Mouse (Mus musculus) forebrain, embryonic 13.5 days (tissue): ENCODE data around the gene Nkx1-1. TPM values are rescaled to one million over a fixed set of nuclear protein-coding genes. Genes with fewer than 3 reads are reported as not detected.
A peak's percentile ranks its signal among the peaks of the same experiment; 100 is the strongest.

Experiments
- ATAC-seq: fragments of 200-750 bp; cut with Nextera tagmentation; 2 replicates; pipeline ENCODE4 v1.8.0; 2017
- H3K27ac ChIP-seq: fragments of 300-500 bp; sonication (generic); 2 replicates; pipeline ENCODE4 v1.5.1; 2015; ENCODE audit warnings: inconsistent platforms, mild to moderate bottlenecking, moderate library complexity
- H3K27me3 ChIP-seq: fragments of 300-500 bp; sonication (generic); 2 replicates; pipeline ENCODE4 v1.6.1; 2015; ENCODE audit warnings: mild to moderate bottlenecking, inconsistent platforms
- H3K36me3 ChIP-seq: fragments of 300-500 bp; sonication (generic); 2 replicates; pipeline ENCODE4 v1.6.1; 2015; ENCODE audit warnings: mild to moderate bottlenecking, inconsistent platforms; ENCODE audit not compliant: poor library complexity, severe bottlenecking
- H3K4me1 ChIP-seq: fragments of 300-500 bp; sonication (generic); 2 replicates; pipeline ENCODE4 v1.6.1; 2015; ENCODE audit warnings: inconsistent platforms
- H3K4me2 ChIP-seq: fragments of 300-500 bp; sonication (generic); 2 replicates; pipeline ENCODE4 v1.6.1; 2015; ENCODE audit warnings: inconsistent platforms, mild to moderate bottlenecking, moderate library complexity
- H3K4me3 ChIP-seq: fragments of 300-500 bp; sonication (generic); 2 replicates; pipeline ENCODE4 v1.5.1; 2015; ENCODE audit warnings: mild to moderate bottlenecking, inconsistent platforms
- H3K9ac ChIP-seq: fragments of 300-500 bp; sonication (generic); 2 replicates; pipeline ENCODE4 v1.6.1; 2015; ENCODE audit warnings: mild to moderate bottlenecking, inconsistent platforms
- H3K9me3 ChIP-seq: fragments of 300-500 bp; sonication (generic); replicated peaks from 2 replicates; pipeline ENCODE4 v1.6.1; 2016; ENCODE audit warnings: inconsistent platforms
- WGBS: fragments of 180-500 bp; shearing (Covaris S2); methylation state at CpG from one replicate; pipeline ENCODE4 v1.1.7; 2015; 5-methylcytosine and 5-hydroxymethylcytosine counted together
- polyA plus RNA-seq: library from polyadenylated mRNA; unstranded; fragments of >200 nt; fragmentation: Nextera tagmentation; extraction: Ambion mirVana; gene quantifications from 2 replicates; pipeline ENCODE4 v1.2.1, GENCODE M21; 2015

The Nkx1-1 gene
- polyA plus RNA-seq, 1 experiment from 2014 or later = not detected

- H3K27ac ChIP-seq = no peak overlapping the region
- H3K4me3 ChIP-seq = no peak overlapping the region
- H3K36me3 ChIP-seq = peaks cover 12% of the 10 kb centered on the region; the same call in 1 of the 2 replicates
- H3K4me1 ChIP-seq = peaks cover 27% of the 10 kb centered on the region
- H3K9ac ChIP-seq = no peak overlapping the region
- no peaks in the 10 kb centered on the region for H3K9me3 ChIP-seq
- no peak for ATAC-seq
- WGBS = 83% methylated on average over 11 of the region's 11 CpGs
- no peak overlapping the region for H3K4me2 ChIP-seq
- H3K27me3 ChIP-seq = 0 out of 2 replicates have a peak, but pooled peaks cover 5% of the 10 kb centered on the region
Observed at GRCm38 (mm10) chr5:33395693-33396092, 38.1 kb downstream of the Nkx1-1 start.

GRCm38 (mm10) chr5:33393803-33394202 lies 40.0 kb downstream of the Nkx1-1 start:
- H3K9me3 ChIP-seq = no peaks in the 10 kb centered on the region
- WGBS = 17% methylated on average over 7 of the region's 7 CpGs
- no peak overlapping the region for H3K9ac ChIP-seq
- no peak overlapping the region for H3K4me3 ChIP-seq
- peak; percentile 73; the same call in 1 of the 2 replicates for ATAC-seq
- H3K4me2 ChIP-seq = no peak overlapping the region
- H3K27me3 ChIP-seq = 0 out of 2 replicates have a peak, but pooled peaks cover 5% of the 10 kb centered on the region
- H3K4me1 ChIP-seq = peaks cover 18% of the 10 kb centered on the region
- H3K27ac ChIP-seq = no peak overlapping the region
- peaks cover 24% of the 10 kb centered on the region; the same call in 1 of the 2 replicates for H3K36me3 ChIP-seq

GRCm38 (mm10) chr5:33387550-33387949 lies 46.2 kb downstream of the Nkx1-1 start:
- H3K27ac ChIP-seq = no peak overlapping the region
- ATAC-seq = no peak
- 87% methylated on average over 11 of the region's 11 CpGs for WGBS

More at GRCm38 (mm10) chr5:33387550-33387949, 46.2 kb downstream of the Nkx1-1 start:
- Histone ChIP-seq H3K36me3 (peaks cover 34% of the 10 kb centered on the region; the same call in 1 of the 2 replicates), H3K27me3 (no peaks in the 10 kb centered on the region), H3K9ac (no peak overlapping the region), H3K4me3 (no peak overlapping the region), H3K4me2 (no peak overlapping the region), H3K9me3 (no peaks in the 10 kb centered on the region), H3K4me1 (no peaks in the 10 kb centered on the region)

Other genes with a start within 250 kb of the Nkx1-1 start
- 1.1 and 1.9 TPM in 2 replicates for gene Spon2, start 215.5 kb downstream of the Nkx1-1 start, polyA plus RNA-seq
- gene Ctbp1, start 159.0 kb downstream of the Nkx1-1 start, polyA plus RNA-seq = 488 and 509 TPM in 2 replicates
- gene Maea, start 98.5 kb downstream of the Nkx1-1 start, polyA plus RNA-seq = 107 and 122 TPM in 2 replicates
- 8.0 and 8.2 TPM in 2 replicates for gene Uvssa, start 55.4 kb downstream of the Nkx1-1 start, polyA plus RNA-seq
- gene Fam53a, start 195.7 kb upstream of the Nkx1-1 start, polyA plus RNA-seq = 51.0 and 57.7 TPM in 2 replicates
- 0.55 and 0.61 TPM in 2 replicates for gene Gm9903, start 195.9 kb upstream of the Nkx1-1 start, polyA plus RNA-seq
- gene Slbp, start 218.6 kb upstream of the Nkx1-1 start, polyA plus RNA-seq = 222 and 225 TPM in 2 replicates
- gene Tacc3, start 224.2 kb upstream of the Nkx1-1 start, polyA plus RNA-seq = 189 and 190 TPM in 2 replicates
- 33.0 and 37.8 TPM in 2 replicates for gene Tmem129, start 224.4 kb upstream of the Nkx1-1 start, polyA plus RNA-seq